Mouse (Mus musculus): ENCODE results near the gene Mthfd1.

Gene Mthfd1

GRCm38 (mm10) chr12:76305107-76305506 is 50.0 kb downstream of the Mthfd1 start:
- no peak for DNase-seq

GRCm38 (mm10) chr12:76306852-76307561 is 51.9 kb downstream of the Mthfd1 start:
- peak; percentile 28 for DNase-seq

- DNase-seq = peak; percentile 49
These were observed 52.9 kb downstream of the Mthfd1 start for GRCm38 (mm10) chr12:76307964-76308363.

GRCm38 (mm10) chr12:76308436-76308835 is 53.3 kb downstream of the Mthfd1 start:
- DNase-seq = no peak

DNA sequence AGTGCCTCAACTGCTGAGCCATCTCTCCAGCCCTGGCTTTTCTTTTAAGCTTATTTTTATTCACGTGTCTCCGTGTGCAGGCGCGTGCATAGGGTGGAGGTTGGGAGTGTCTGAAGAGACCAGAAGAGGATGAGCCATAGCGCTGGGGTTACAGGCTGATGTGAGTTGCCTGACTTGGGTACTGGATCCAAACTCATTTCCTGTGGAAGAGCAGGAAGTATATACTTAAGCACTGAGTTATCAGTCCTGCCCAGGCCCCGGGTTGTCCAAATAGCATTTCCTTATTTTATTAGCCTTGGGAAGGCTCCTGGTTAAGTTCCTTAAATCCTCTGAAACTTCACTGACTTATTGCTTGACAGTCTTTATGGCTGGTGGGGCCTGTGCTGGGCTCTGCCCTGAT is 54.9 kb downstream of the Mthfd1 start:
- DNase-seq = no peak

- no peak for DNase-seq
These were observed 55.5 kb downstream of the Mthfd1 start for GRCm38 (mm10) chr12:76310633-76311032.

- no peak for DNase-seq
These were observed 56.1 kb downstream of the Mthfd1 start for GRCm38 (mm10) chr12:76311227-76311626.

- DNase-seq = no peak
These were observed 56.9 kb downstream of the Mthfd1 start for GRCm38 (mm10) chr12:76311951-76312350.

- DNase-seq = no peak
These were observed 63.4 kb downstream of the Mthfd1 start for GRCm38 (mm10) chr12:76318282-76319212.

- peak; percentile 78 for DNase-seq
These were observed 69.8 kb downstream of the Mthfd1 start, which contains the start of gene Akap5 for GRCm38 (mm10) chr12:76324679-76325431. TSS of gene Akap5 (plus strand) at chr12:76324891.

DNA sequence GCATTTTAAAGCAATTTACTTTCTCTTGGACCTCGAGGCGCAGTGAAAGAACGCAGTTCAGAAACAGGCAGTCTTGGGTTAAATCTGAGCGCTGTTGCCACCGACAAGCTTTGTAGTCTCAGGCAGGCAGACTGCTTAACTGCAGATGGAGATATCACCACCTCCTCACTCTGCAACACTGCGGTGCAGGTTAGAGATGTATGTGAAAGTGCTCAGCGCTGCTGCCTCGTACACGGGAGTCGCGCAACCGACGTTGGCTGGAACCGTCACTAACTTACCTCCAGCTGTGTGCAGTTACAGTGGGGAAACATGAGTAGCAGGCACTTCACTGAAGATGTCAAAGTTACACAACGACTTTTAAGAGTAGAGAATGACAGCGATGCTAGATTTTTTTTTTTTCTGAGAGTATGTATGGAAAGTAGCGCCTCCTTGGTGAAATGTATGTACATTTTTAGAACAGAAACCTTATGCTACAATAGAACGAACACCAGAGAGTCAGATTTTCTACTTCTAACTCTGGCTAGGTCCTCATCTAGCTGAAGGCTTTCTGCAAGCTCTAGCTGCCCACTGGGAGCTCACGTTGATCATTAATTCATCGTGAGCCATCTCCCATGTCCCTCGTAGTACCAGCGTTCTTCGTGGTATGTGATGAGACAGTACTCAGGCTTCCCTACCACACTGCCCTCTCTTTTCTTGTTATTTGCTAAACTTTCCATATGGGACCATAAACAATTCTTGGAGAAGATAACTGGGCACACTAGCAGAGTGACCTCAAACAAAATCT is 71.5 kb downstream of the Mthfd1 start:
- no peak for DNase-seq

GRCm38 (mm10) chr12:76328567-76329354 is 73.7 kb downstream of the Mthfd1 start:
- no peak for DNase-seq

- no peak for DNase-seq
These were observed 78.6 kb downstream of the Mthfd1 start for GRCm38 (mm10) chr12:76333688-76334087.

GRCm38 (mm10) chr12:76335641-76336040 is 80.5 kb downstream of the Mthfd1 start:
- no peak for DNase-seq

GRCm38 (mm10) chr12:76336111-76336965 is 81.2 kb downstream of the Mthfd1 start:
- DNase-seq = no peak

DNA sequence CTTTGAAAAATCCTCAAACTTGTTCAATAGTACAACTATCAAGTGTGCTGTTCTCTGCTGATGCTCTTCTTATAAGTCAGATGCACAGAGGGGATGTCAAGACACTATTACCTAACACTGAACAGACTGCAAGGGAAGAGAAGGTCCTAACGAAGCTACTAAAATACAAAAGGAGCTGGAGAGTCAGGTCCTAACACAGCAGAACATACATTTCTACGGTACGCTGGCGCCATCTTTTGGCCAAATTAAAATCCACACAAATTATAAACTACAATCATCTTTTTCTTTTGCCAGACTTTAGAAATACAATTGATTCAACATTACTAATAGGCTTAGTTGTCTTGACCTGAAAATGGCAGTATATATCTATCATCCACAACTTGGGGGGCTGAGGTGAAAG is 86.0 kb downstream of the Mthfd1 start:
- DNase-seq = peak; percentile 73

DNA sequence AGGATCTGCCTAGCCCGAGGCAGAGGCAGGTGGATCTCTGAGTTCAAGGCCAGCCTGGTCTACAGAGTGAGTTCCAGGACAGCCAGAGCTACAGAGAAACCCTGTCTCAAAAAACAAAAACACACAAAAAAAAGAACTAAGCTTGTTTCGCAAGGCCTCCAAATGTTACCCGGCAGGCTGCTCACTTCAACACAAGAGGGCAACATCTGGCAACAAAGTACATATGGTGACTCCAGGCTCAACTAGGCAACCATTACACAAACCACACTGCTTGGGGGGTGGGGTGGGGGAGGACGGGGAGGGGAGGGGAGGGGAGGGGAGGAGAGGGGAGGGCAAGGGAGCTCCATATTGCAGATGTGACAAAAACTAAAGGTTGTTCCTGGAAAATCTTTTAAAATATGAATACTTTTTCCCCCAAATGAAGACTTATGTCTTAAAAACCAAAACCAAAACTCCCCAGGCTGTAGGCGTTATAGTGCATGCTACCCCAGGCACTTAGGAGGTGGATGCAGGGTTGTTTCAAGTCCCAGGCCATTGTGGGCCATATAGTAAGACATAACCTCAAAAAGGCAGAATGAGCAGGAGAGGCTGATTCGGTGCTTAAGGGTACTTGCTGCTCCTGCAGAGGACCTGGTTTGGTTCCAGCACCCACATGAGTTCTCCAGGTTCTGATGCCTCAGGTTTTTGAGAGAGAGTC is 90.8 kb downstream of the Mthfd1 start:
- peak; percentile 30 for DNase-seq

- DNase-seq = no peak
These were observed 94.7 kb downstream of the Mthfd1 start for GRCm38 (mm10) chr12:76349680-76350220.

GRCm38 (mm10) chr12:76360868-76361267 is 105.8 kb downstream of the Mthfd1 start:
- no peak for DNase-seq

Measured in kidney, postnatal 10 days (tissue).